ENCODE assay signal across 16 mouse cellular contexts in genomic region chr8:26966251-26966650, GRCm38 (mm10). TPM values are rescaled to one million over a fixed set of nuclear protein-coding genes. Genes with fewer than 3 reads are reported as not detected.
DNase-seq lines count a peak whose midpoint lies in the region; ATAC-seq and TF ChIP-seq lines count a peak whose summit lies in the region.
"Had no signal": no experiment of that assay in that cellular context is flagged by ENCODE, and none has a peak within 500 bp of the region (broad histone marks: within the 10 kb centered on the region; RNA-seq: fewer than 3 reads in every experiment).

No protein-coding gene starts in this region.

- TF ChIP-seq CTCF in liver, postnatal 0 days (IDR thresholded peaks at IDR 0.05; ENCODE audit: low read depth): no peak
- TF ChIP-seq CTCF in brain, embryonic 14.5 days (IDR thresholded peaks at IDR 0.05; ENCODE audit: borderline replicate concordance, extremely low read depth, insufficient read depth, insufficient read length): no peak

- ATAC-seq in liver, embryonic 12.5 days: no peak
- ATAC-seq in liver, postnatal 0 days: no peak

- H3K27me3 ChIP-seq in liver, embryonic 12.5 days (replicated peaks): peaks cover 14% of the 10 kb centered on the region
- H3K27me3 ChIP-seq in liver, postnatal 0 days (ENCODE audit: insufficient read depth, low read length): no peaks in the 10 kb centered on the region

- DNase-seq in gastrocnemius, postnatal 25 days: peak; percentile 19
- DNase-seq in gastrocnemius, postnatal 10 days: no peak
- no peak for DNase-seq in liver, postnatal 0 days
- DNase-seq in brain, embryonic 14.5 days (ENCODE audit: low read depth): peak; percentile 47
- peak; percentile 45 for DNase-seq in skeletal muscle tissue, adult 2 months (ENCODE audit: low read depth, low spot score)
- no peak for DNase-seq in thymus, postnatal 4 days
- DNase-seq: cerebellum, adult 9-11 months; lung, adult 2 months; lung, postnatal 4 days; thymus, adult 18-20 months had no signal

- 0 out of 2 replicates have a peak overlapping the region, but pooled peaks have one; percentile 9 for H3K4me2 ChIP-seq in liver, embryonic 12.5 days
- H3K4me2 ChIP-seq in liver, postnatal 0 days (ENCODE audit: low read depth, low read length): no peak overlapping the region
- H3K4me2 ChIP-seq: embryonic facial prominence, embryonic 15.5 days; limb, embryonic 15.5 days; midbrain, embryonic 11.5 days had no signal

- H3K4me3 ChIP-seq in liver, embryonic 12.5 days: no peak overlapping the region
- H3K4me3 ChIP-seq in liver, postnatal 0 days (ENCODE audit: low read depth, low read length): no peak overlapping the region
- H3K4me3 ChIP-seq: embryonic facial prominence, embryonic 15.5 days; heart, embryonic 10.5 days; hindbrain, embryonic 10.5 days; limb, embryonic 15.5 days had no signal

- no peak overlapping the region for H3K9ac ChIP-seq in liver, embryonic 12.5 days
- no peak overlapping the region for H3K9ac ChIP-seq in liver, postnatal 0 days (replicated peaks)
- H3K9ac ChIP-seq: embryonic facial prominence, embryonic 15.5 days; limb, embryonic 15.5 days had no signal

- no peaks in the 10 kb centered on the region for H3K36me3 ChIP-seq in liver, embryonic 12.5 days
- H3K36me3 ChIP-seq in liver, postnatal 0 days (replicated peaks; ENCODE audit: insufficient read depth, low read length): no peaks in the 10 kb centered on the region
- H3K36me3 ChIP-seq: embryonic facial prominence, embryonic 15.5 days; heart, embryonic 10.5 days; hindbrain, embryonic 10.5 days; limb, embryonic 15.5 days had no signal

- H3K9me3 ChIP-seq in liver, embryonic 12.5 days (replicated peaks): no peaks in the 10 kb centered on the region
- no peaks in the 10 kb centered on the region for H3K9me3 ChIP-seq in liver, postnatal 0 days (ENCODE audit: low read length)
- H3K9me3 ChIP-seq: embryonic facial prominence, embryonic 15.5 days; heart, embryonic 10.5 days; hindbrain, embryonic 10.5 days; limb, embryonic 15.5 days had no signal

- TF ChIP-seq EP300 in liver, postnatal 0 days (IDR thresholded peaks at IDR 0.05; ENCODE audit: low read depth): no peak

- no peak overlapping the region for H3K27ac ChIP-seq in liver, embryonic 12.5 days
- no peak overlapping the region for H3K27ac ChIP-seq in liver, postnatal 0 days (ENCODE audit: low read depth)
- H3K27ac ChIP-seq: embryonic facial prominence, embryonic 15.5 days; heart, embryonic 10.5 days; hindbrain, embryonic 10.5 days; limb, embryonic 15.5 days had no signal

- 56% methylated on average over 14 of the region's 14 CpGs for WGBS in liver, embryonic 12.5 days (ENCODE audit: insufficient replicate concordance)
- WGBS in liver, postnatal 0 days (ENCODE audit: insufficient replicate concordance): 62% methylated on average over 14 of the region's 14 CpGs

- TF ChIP-seq POLR2A in brain, embryonic 14.5 days (IDR thresholded peaks at IDR 0.05; ENCODE audit: borderline replicate concordance, extremely low read depth, insufficient read depth, insufficient read length, poor library complexity, severe bottlenecking): no peak

- peaks cover 30% of the 10 kb centered on the region for H3K4me1 ChIP-seq in liver, embryonic 12.5 days
- peaks cover 4% of the 10 kb centered on the region; the same call in 1 of the 2 replicates for H3K4me1 ChIP-seq in liver, postnatal 0 days (ENCODE audit: insufficient read depth)

RNA-seq across cellular contexts. Expression of gene Zfp703, which starts 10.9 kb away (rescaled TPM):
- total RNA-seq in gastrocnemius, postnatal 25 days (2021): 10 to 100 TPM; 22.8 to 37.6 TPM
- 10 to 100 TPM; 22.4 to 27.3 TPM for total RNA-seq in gastrocnemius, postnatal 10 days (2021)
- 3.0 and 3.8 TPM in 2 replicates for polyA plus RNA-seq in liver, embryonic 12.5 days (2016; fragmentation: Nextera tagmentation; extraction: Ambion mirVana)
- polyA plus RNA-seq in liver, postnatal 0 days (2015; fragmentation: Nextera tagmentation; extraction: Ambion mirVana): 1.3 and 2.4 TPM in 2 replicates
- polyA plus RNA-seq in brain, embryonic 14.5 days (2012; rRNA removed): 26.0 and 36.7 TPM in 2 replicates

Comparison
In these comparisons a context has a peak if more than half of its experiments do, and no peak if none do; other contexts are left out.
1. DNase-seq: peak in gastrocnemius, postnatal 25 days (single experiment), brain, embryonic 14.5 days (single experiment) and skeletal muscle tissue, adult 2 months (single experiment); none in gastrocnemius, postnatal 10 days (single experiment), liver, postnatal 0 days (single experiment) and thymus, postnatal 4 days (single experiment).